Mouse (Mus musculus) embryonic facial prominence, embryonic 14.5 days (tissue): ENCODE results near the gene Usp46. TPM values are rescaled to one million over a fixed set of nuclear protein-coding genes. Genes with fewer than 3 reads are reported as not detected.

ENCODE experiments used
- ATAC-seq: fragments of 200-750 bp; cut with Nextera tagmentation; 2 replicates; pipeline ENCODE4 v1.8.0; 2017; ENCODE audit warnings: low read depth, moderate number of reproducible peaks, moderate TSS enrichment
- DNase-seq: peaks from one replicate; pipeline ENCODE4 v3.0.0-alpha.2; 2015; ENCODE audit warnings: low spot score
- H3K27ac ChIP-seq: fragments of 300-500 bp; sonication (generic); replicated peaks from 2 replicates; pipeline ENCODE4 v1.5.1; 2014; ENCODE audit warnings: low read depth, mild to moderate bottlenecking, low read length, moderate library complexity
- H3K27me3 ChIP-seq: fragments of 300-500 bp; sonication (generic); replicated peaks from 2 replicates; pipeline ENCODE4 v1.6.1; 2014; ENCODE audit warnings: low read length; ENCODE audit not compliant: control insufficient read depth, insufficient read depth
- H3K36me3 ChIP-seq: fragments of 300-500 bp; sonication (generic); 2 replicates; pipeline ENCODE4 v1.6.1; 2014; ENCODE audit warnings: low read length, mixed read lengths; ENCODE audit not compliant: control insufficient read depth, insufficient read depth
- H3K4me1 ChIP-seq: fragments of 300-500 bp; sonication (generic); 2 replicates; pipeline ENCODE4 v1.6.1; 2014; ENCODE audit warnings: antibody characterized with exemption, low read length; ENCODE audit not compliant: control insufficient read depth, insufficient read depth
- H3K4me2 ChIP-seq: fragments of 300-500 bp; sonication (generic); 2 replicates; pipeline ENCODE4 v1.6.1; 2014; ENCODE audit warnings: low read depth, mild to moderate bottlenecking, low read length, moderate library complexity, mixed read lengths
- H3K4me3 ChIP-seq: fragments of 300-500 bp; sonication (generic); 2 replicates; pipeline ENCODE4 v1.5.1; 2014; ENCODE audit warnings: low read depth, mild to moderate bottlenecking, low read length
- H3K9ac ChIP-seq: fragments of 300-500 bp; sonication (generic); 2 replicates; pipeline ENCODE4 v1.6.1; 2014; ENCODE audit warnings: low read depth, mild to moderate bottlenecking, low read length, moderate library complexity, mixed read lengths
- H3K9me3 ChIP-seq: fragments of 300-500 bp; sonication (generic); 2 replicates; pipeline ENCODE4 v1.6.1; 2016; ENCODE audit warnings: low read length; ENCODE audit not compliant: control insufficient read depth
- WGBS: fragments of 180-500 bp; shearing (Covaris S2); extraction: QIAGEN DNeasy Blood & Tissue Kit; methylation state at CpG from one replicate; pipeline ENCODE4 v1.1.7; 2014; 5-methylcytosine and 5-hydroxymethylcytosine counted together
- polyA plus RNA-seq: library from polyadenylated mRNA; unstranded; fragments of >200 nt; fragmentation: Nextera tagmentation; extraction: Ambion mirVana; gene quantifications from 2 replicates; pipeline ENCODE4 v1.2.1, GENCODE M21; 2014

The Usp46 gene
- polyA plus RNA-seq, 1 experiment from 2014 or later: 36.5 TPM

- Histone ChIP-seq H3K27me3 (no peaks in the 10 kb centered on the region), H3K36me3 (no peaks in the 10 kb centered on the region), H3K4me2 (no peak overlapping the region), H3K27ac (no peak overlapping the region), H3K9ac (no peak overlapping the region), H3K4me3 (no peak overlapping the region), H3K9me3 (no peaks in the 10 kb centered on the region), H3K4me1 (0 out of 2 replicates have a peak, but pooled peaks cover 6% of the 10 kb centered on the region)
- WGBS: 95% methylated on average over 5 of the region's 5 CpGs
- DNase-seq (no peak), ATAC-seq (no peak)
Observed at GRCm38 (mm10) chr5:73958096-73958495, 110.1 kb downstream of the Usp46 start.

GRCm38 (mm10) chr5:73955691-73956090 is 112.5 kb downstream of the Usp46 start:
- H3K4me1 ChIP-seq: 0 out of 2 replicates have a peak, but pooled peaks cover 9% of the 10 kb centered on the region
- H3K9ac ChIP-seq: no peak overlapping the region
- no peaks in the 10 kb centered on the region for H3K9me3 ChIP-seq
- H3K4me2 ChIP-seq: no peak overlapping the region
- no peaks in the 10 kb centered on the region for H3K27me3 ChIP-seq
- ATAC-seq: no peak
- no peaks in the 10 kb centered on the region for H3K36me3 ChIP-seq
- H3K4me3 ChIP-seq: no peak overlapping the region
- WGBS: 82% methylated on average over 3 of the region's 3 CpGs
- no peak for DNase-seq
- no peak overlapping the region for H3K27ac ChIP-seq

- WGBS: 91% methylated on average over 4 of the region's 4 CpGs
- no peaks in the 10 kb centered on the region for H3K9me3 ChIP-seq
- no peaks in the 10 kb centered on the region for H3K27me3 ChIP-seq
- no peak overlapping the region for H3K9ac ChIP-seq
- no peaks in the 10 kb centered on the region for H3K36me3 ChIP-seq
- H3K4me1 ChIP-seq: 0 out of 2 replicates have a peak, but pooled peaks cover 5% of the 10 kb centered on the region
- no peak for ATAC-seq
- DNase-seq: no peak
- no peak overlapping the region for H3K4me2 ChIP-seq
- no peak overlapping the region for H3K27ac ChIP-seq
- no peak overlapping the region for H3K4me3 ChIP-seq
Observed at GRCm38 (mm10) chr5:73955005-73955404, 113.2 kb downstream of the Usp46 start.

- Histone ChIP-seq H3K4me1 (0 out of 2 replicates have a peak, but pooled peaks cover 3% of the 10 kb centered on the region), H3K4me3 (no peak overlapping the region), H3K36me3 (no peaks in the 10 kb centered on the region), H3K9me3 (no peaks in the 10 kb centered on the region), H3K27me3 (no peaks in the 10 kb centered on the region), H3K9ac (no peak overlapping the region), H3K4me2 (no peak overlapping the region), H3K27ac (no peak overlapping the region)
- WGBS: 73% methylated on average over 3 of the region's 3 CpGs
- DNase-seq (no peak), ATAC-seq (no peak)
Observed at GRCm38 (mm10) chr5:73953066-73953614, 115.1 kb downstream of the Usp46 start.

- Histone ChIP-seq H3K9ac (no peak overlapping the region), H3K4me3 (no peak overlapping the region), H3K27ac (no peak overlapping the region), H3K9me3 (no peaks in the 10 kb centered on the region), H3K27me3 (no peaks in the 10 kb centered on the region), H3K36me3 (no peaks in the 10 kb centered on the region), H3K4me2 (no peak overlapping the region), H3K4me1 (0 out of 2 replicates have a peak, but pooled peaks cover 3% of the 10 kb centered on the region)
- WGBS: 77% methylated on average over 1 of the region's 1 CpGs
- DNase-seq (no peak), ATAC-seq (no peak)
Observed at GRCm38 (mm10) chr5:73951649-73952000, 116.6 kb downstream of the Usp46 start.

GRCm38 (mm10) chr5:73950809-73951648 is 117.2 kb downstream of the Usp46 start:
- Histone ChIP-seq H3K4me2 (no peak overlapping the region), H3K9me3 (no peaks in the 10 kb centered on the region), H3K4me3 (no peak overlapping the region), H3K36me3 (no peaks in the 10 kb centered on the region), H3K4me1 (0 out of 2 replicates have a peak, but pooled peaks cover 3% of the 10 kb centered on the region), H3K27ac (peak overlapping the region; percentile 25; the same call in 1 of the 2 replicates), H3K27me3 (no peaks in the 10 kb centered on the region), H3K9ac (no peak overlapping the region)
- DNase-seq (peak; percentile 70), ATAC-seq (peak; percentile 47)
- WGBS: 29% methylated on average over 16 of the region's 16 CpGs

Other genes with a start within 250 kb of the Usp46 start
- gene Rasl11b, start 126.9 kb upstream of the Usp46 start, polyA plus RNA-seq: 62.9 and 75.4 TPM in 2 replicates